Mouse (Mus musculus): ENCODE data around the gene Pigu. TPM values are rescaled to one million over a fixed set of nuclear protein-coding genes. Genes with fewer than 3 reads are reported as not detected.

Gene Pigu
- polyA plus RNA-seq, 1 experiment from 2014 or later: 22.1 TPM

DNA sequence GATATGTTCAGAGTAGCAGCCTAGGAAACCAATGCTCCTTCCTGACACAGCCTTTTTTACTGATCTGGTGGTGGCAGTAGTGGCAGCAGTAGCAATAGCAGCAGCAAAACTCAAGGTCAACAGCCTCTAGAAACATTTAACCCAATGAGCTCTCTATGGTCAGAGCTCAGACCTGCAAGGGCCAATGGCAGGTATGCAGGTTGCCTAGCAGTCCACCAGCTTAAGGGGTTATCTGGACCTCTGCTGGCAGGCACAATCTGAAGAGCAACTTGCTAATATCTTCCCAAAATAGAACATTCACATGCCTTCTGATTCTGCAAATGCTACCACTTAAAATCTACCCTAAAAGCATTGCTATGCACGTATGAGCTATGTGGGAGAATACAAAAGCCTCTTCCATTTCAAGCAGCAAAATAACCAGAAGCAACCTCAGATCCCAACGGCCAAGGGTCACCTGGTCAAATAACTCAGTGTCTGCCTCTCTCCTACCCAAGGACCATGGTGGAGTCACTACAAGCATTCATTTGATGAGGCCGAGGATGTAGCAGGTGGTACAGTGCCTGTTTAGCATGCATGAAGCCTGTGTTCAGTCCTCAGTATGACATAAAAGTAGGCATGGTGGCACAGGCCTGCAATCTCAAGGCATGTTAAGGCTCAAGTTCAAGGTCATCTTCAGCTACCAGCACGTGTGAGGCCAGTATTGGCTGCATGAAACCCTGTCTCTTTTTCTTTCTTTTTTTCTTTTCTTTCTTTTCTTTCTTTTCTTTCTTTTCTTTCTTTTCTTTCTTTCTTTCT is 69.6 kb downstream of the Pigu start:
- 70% methylated on average over 4 of the region's 4 CpGs for WGBS (ENCODE audit: insufficient replicate concordance)
- Histone ChIP-seq H3K9me3 (replicated peaks; ENCODE audit: control insufficient read depth, low read length) (no peaks in the 10 kb centered on the region), H3K4me1 (ENCODE audit: control insufficient read depth, low read depth, low read length) (no peaks in the 10 kb centered on the region), H3K9ac (ENCODE audit: low read depth, low read length) (no peak overlapping the region), H3K27me3 (ENCODE audit: control insufficient read depth, insufficient read depth, low read depth, low read length) (no peaks in the 10 kb centered on the region), H3K36me3 (ENCODE audit: control insufficient read depth, insufficient read depth) (peaks cover 1% of the 10 kb centered on the region; the same call in 1 of the 2 replicates), H3K27ac (ENCODE audit: low read length) (no peak overlapping the region), H3K4me2 (ENCODE audit: low read depth, low read length) (no peak overlapping the region), H3K4me3 (ENCODE audit: low read depth, low read length) (no peak overlapping the region)
- ATAC-seq (ENCODE audit: low read depth): no peak

DNA sequence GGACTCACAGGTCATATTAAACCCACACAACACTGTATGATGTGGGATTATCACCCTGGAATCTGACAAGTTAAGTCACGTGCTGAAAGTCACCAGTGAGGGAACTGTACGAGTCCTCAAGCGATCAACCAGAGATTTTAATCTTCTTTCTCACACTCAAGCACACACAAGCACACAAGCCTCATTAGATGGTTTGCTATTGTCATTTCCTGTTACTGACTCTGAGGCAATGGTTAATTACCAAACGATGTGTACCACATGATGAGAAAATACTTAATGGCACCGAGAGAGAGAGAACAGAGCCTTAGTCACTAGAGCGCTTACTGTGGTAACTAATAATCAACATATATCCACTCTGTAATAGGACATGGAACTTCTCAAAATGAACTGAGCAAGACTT is 71.5 kb downstream of the Pigu start:
- H3K27ac ChIP-seq (ENCODE audit: low read length): no peak overlapping the region
- no peaks in the 10 kb centered on the region for H3K9me3 ChIP-seq (replicated peaks; ENCODE audit: control insufficient read depth, low read length)
- no peaks in the 10 kb centered on the region for H3K4me1 ChIP-seq (ENCODE audit: control insufficient read depth, low read depth, low read length)
- WGBS (ENCODE audit: insufficient replicate concordance): 74% methylated on average over 6 of the region's 6 CpGs
- no peak overlapping the region for H3K9ac ChIP-seq (ENCODE audit: low read depth, low read length)
- H3K36me3 ChIP-seq (ENCODE audit: control insufficient read depth, insufficient read depth): no peaks in the 10 kb centered on the region
- H3K4me3 ChIP-seq (ENCODE audit: low read depth, low read length): no peak overlapping the region
- H3K4me2 ChIP-seq (ENCODE audit: low read depth, low read length): no peak overlapping the region
- ATAC-seq (ENCODE audit: low read depth): no peak
- H3K27me3 ChIP-seq (ENCODE audit: control insufficient read depth, insufficient read depth, low read depth, low read length): no peaks in the 10 kb centered on the region

DNA sequence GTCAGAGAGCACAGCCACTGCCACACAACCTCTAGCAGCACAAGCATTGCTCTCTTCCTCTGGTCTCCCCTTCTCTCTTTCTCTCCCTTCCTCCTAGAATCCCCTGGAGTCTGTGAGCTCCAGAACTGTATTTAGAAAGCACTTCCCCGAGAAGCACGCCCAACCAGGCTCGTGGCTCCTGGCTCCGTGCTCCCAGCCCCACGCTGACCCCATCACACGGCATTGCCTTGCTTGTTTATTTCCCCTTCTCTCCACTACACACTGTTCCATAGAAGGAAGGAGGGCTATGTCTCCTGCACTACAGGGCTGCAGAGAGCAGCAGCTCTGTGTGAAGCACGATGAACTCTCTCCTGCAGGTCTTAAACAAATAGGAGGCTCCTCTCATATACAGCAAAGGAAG is 72.6 kb downstream of the Pigu start:
- Histone ChIP-seq H3K9ac (ENCODE audit: low read depth, low read length) (no peak overlapping the region), H3K9me3 (replicated peaks; ENCODE audit: control insufficient read depth, low read length) (no peaks in the 10 kb centered on the region), H3K27me3 (ENCODE audit: control insufficient read depth, insufficient read depth, low read depth, low read length) (no peaks in the 10 kb centered on the region), H3K27ac (ENCODE audit: low read length) (no peak overlapping the region), H3K4me1 (ENCODE audit: control insufficient read depth, low read depth, low read length) (no peaks in the 10 kb centered on the region), H3K4me2 (ENCODE audit: low read depth, low read length) (no peak overlapping the region), H3K4me3 (ENCODE audit: low read depth, low read length) (no peak overlapping the region), H3K36me3 (ENCODE audit: control insufficient read depth, insufficient read depth) (no peaks in the 10 kb centered on the region)
- 76% methylated on average over 7 of the region's 7 CpGs for WGBS (ENCODE audit: insufficient replicate concordance)
- no peak for ATAC-seq (ENCODE audit: low read depth)

DNA sequence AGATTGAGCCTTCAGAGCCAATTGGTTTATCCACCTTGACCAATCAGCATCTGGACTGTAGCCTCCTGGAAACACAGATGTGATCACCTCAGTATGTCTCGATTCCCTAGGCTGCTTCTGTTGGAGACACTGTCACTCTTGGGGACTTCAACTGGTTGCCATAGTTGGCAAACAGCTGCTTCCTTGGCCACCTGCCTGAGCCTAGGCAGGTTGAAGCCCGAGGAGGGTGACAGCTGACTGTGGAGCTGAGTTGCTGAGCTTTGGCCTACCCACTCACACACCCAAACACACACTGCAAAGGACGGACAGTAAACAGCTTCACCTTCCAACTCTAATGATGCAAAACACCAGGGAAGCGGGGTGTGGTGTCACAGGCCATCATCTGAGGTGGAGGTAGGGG is 73.4 kb downstream of the Pigu start:
- Histone ChIP-seq H3K36me3 (ENCODE audit: control insufficient read depth, insufficient read depth) (no peaks in the 10 kb centered on the region), H3K9ac (ENCODE audit: low read depth, low read length) (no peak overlapping the region), H3K9me3 (replicated peaks; ENCODE audit: control insufficient read depth, low read length) (no peaks in the 10 kb centered on the region), H3K27me3 (ENCODE audit: control insufficient read depth, insufficient read depth, low read depth, low read length) (no peaks in the 10 kb centered on the region), H3K4me2 (ENCODE audit: low read depth, low read length) (no peak overlapping the region), H3K4me1 (ENCODE audit: control insufficient read depth, low read depth, low read length) (no peaks in the 10 kb centered on the region), H3K27ac (ENCODE audit: low read length) (no peak overlapping the region), H3K4me3 (ENCODE audit: low read depth, low read length) (no peak overlapping the region)
- WGBS (ENCODE audit: insufficient replicate concordance): 69% methylated on average over 4 of the region's 4 CpGs
- ATAC-seq (ENCODE audit: low read depth): no peak

DNA sequence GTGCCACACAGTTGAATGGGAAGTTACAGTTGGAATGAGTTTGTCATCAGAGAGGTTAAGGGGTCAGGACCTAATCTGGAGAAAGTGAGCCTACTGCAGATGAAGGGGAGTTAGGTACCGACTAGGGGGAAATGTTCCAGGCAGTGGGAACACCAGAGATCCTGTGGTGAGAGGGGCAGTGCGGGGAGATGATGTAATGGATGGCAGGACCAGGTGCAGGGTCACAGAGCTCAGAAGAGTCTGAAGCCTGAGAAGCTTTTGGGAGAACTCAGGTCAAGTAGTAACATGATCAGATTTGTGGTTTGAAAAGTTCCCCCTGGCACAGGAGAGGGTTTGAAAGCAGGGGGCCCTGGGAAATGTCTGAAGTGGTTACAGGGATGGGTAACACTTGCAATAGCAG is 77.1 kb downstream of the Pigu start:
- Histone ChIP-seq H3K9me3 (replicated peaks; ENCODE audit: control insufficient read depth, low read length) (no peaks in the 10 kb centered on the region), H3K9ac (ENCODE audit: low read depth, low read length) (no peak overlapping the region), H3K4me2 (ENCODE audit: low read depth, low read length) (no peak overlapping the region), H3K36me3 (ENCODE audit: control insufficient read depth, insufficient read depth) (no peaks in the 10 kb centered on the region), H3K4me3 (ENCODE audit: low read depth, low read length) (no peak overlapping the region), H3K4me1 (ENCODE audit: control insufficient read depth, low read depth, low read length) (peaks cover 10% of the 10 kb centered on the region), H3K27me3 (ENCODE audit: control insufficient read depth, insufficient read depth, low read depth, low read length) (no peaks in the 10 kb centered on the region), H3K27ac (ENCODE audit: low read length) (no peak overlapping the region)
- ATAC-seq (ENCODE audit: low read depth): no peak
- WGBS (ENCODE audit: insufficient replicate concordance): 66% methylated on average over 2 of the region's 2 CpGs

DNA sequence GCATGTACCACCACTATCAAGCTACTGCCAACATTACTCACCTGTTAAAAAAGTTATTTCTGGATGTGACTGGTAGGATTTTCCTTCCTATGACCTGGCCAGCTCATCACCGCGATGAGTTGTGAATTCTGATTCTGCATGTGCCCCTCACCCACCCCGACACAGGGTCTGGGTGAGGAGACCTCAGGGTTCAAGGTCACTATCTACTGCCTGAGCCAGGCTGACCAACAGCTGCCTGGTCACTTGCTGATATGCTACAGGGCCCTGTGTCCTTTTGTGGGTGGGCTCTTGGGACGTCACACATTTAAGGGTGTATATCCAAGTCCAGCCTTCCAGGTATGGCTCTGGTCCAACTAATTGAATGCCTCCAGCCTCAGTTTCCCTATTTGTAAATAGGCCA is 78.1 kb downstream of the Pigu start:
- no peaks in the 10 kb centered on the region for H3K27me3 ChIP-seq (ENCODE audit: control insufficient read depth, insufficient read depth, low read depth, low read length)
- no peak overlapping the region for H3K4me3 ChIP-seq (ENCODE audit: low read depth, low read length)
- H3K4me1 ChIP-seq (ENCODE audit: control insufficient read depth, low read depth, low read length): peaks cover 10% of the 10 kb centered on the region
- whole genome bisulfite sequencing (ENCODE audit: insufficient replicate concordance): 70% methylated on average over 4 of the region's 4 CpGs
- no peak overlapping the region for H3K9ac ChIP-seq (ENCODE audit: low read depth, low read length)
- no peak overlapping the region for H3K27ac ChIP-seq (ENCODE audit: low read length)
- H3K9me3 ChIP-seq (replicated peaks; ENCODE audit: control insufficient read depth, low read length): no peaks in the 10 kb centered on the region
- H3K4me2 ChIP-seq (ENCODE audit: low read depth, low read length): no peak overlapping the region
- ATAC-seq (ENCODE audit: low read depth): no peak
- H3K36me3 ChIP-seq (ENCODE audit: control insufficient read depth, insufficient read depth): no peaks in the 10 kb centered on the region

DNA sequence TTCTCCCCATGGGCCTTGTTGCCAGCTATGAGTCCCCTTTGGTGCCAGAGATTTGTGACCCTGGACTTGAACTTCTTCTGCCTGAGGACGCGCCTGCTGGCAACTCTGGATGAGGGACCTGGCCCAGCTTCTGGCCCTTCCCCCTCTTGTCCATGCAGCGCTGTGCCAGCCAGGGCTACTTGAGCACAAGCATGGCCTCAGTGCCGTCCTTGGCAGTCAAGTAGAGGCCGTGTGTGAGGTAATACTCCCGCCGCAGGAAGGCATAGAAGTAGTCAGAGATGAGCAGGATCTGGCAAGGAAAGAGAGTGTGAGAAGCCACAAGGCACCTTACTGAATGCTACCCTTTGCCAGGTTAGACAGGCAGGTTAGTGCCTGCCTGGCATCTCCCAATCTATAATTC is 78.9 kb downstream of the Pigu start:
- WGBS (ENCODE audit: insufficient replicate concordance): 86% methylated on average over 7 of the region's 7 CpGs
- no peak for ATAC-seq (ENCODE audit: low read depth)

DNA sequence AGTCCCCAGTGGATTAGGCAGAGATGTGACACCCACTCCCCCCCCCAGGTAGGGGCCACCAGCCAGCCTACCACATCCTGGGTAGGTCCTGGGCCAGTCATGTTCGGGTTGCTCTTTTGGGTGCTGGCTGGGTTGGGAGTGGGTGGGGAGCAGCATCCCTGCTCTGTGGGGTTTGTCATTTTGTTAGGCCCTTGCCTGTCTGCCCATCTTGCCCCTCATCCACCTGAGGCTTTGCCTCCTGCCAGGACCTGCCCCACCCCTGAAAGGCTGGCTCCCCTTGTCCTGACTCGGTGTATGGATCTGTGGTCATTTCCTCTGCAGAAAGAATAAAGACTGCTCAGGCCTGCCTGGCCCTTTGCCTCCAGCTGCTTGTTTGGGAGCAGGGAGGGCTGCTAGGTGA is 79.5 kb downstream of the Pigu start:
- Histone ChIP-seq H3K4me2 (ENCODE audit: low read depth, low read length) (no peak overlapping the region), H3K9me3 (replicated peaks; ENCODE audit: control insufficient read depth, low read length) (no peaks in the 10 kb centered on the region), H3K4me1 (ENCODE audit: control insufficient read depth, low read depth, low read length) (peaks cover 10% of the 10 kb centered on the region), H3K4me3 (ENCODE audit: low read depth, low read length) (no peak overlapping the region), H3K36me3 (ENCODE audit: control insufficient read depth, insufficient read depth) (no peaks in the 10 kb centered on the region), H3K9ac (ENCODE audit: low read depth, low read length) (no peak overlapping the region), H3K27ac (ENCODE audit: low read length) (no peak overlapping the region), H3K27me3 (ENCODE audit: control insufficient read depth, insufficient read depth, low read depth, low read length) (no peaks in the 10 kb centered on the region)
- WGBS (ENCODE audit: insufficient replicate concordance): 80% methylated on average over 2 of the region's 2 CpGs
- no peak for ATAC-seq (ENCODE audit: low read depth)

More for the DNA sequence above, 78.9 kb downstream of the Pigu start:
- Histone ChIP-seq H3K4me3 (ENCODE audit: low read depth, low read length) (no peak overlapping the region), H3K9me3 (replicated peaks; ENCODE audit: control insufficient read depth, low read length) (no peaks in the 10 kb centered on the region), H3K27me3 (ENCODE audit: control insufficient read depth, insufficient read depth, low read depth, low read length) (no peaks in the 10 kb centered on the region), H3K4me1 (ENCODE audit: control insufficient read depth, low read depth, low read length) (peaks cover 10% of the 10 kb centered on the region), H3K36me3 (ENCODE audit: control insufficient read depth, insufficient read depth) (no peaks in the 10 kb centered on the region), H3K27ac (ENCODE audit: low read length) (no peak overlapping the region), H3K9ac (ENCODE audit: low read depth, low read length) (no peak overlapping the region), H3K4me2 (ENCODE audit: low read depth, low read length) (no peak overlapping the region)

DNA sequence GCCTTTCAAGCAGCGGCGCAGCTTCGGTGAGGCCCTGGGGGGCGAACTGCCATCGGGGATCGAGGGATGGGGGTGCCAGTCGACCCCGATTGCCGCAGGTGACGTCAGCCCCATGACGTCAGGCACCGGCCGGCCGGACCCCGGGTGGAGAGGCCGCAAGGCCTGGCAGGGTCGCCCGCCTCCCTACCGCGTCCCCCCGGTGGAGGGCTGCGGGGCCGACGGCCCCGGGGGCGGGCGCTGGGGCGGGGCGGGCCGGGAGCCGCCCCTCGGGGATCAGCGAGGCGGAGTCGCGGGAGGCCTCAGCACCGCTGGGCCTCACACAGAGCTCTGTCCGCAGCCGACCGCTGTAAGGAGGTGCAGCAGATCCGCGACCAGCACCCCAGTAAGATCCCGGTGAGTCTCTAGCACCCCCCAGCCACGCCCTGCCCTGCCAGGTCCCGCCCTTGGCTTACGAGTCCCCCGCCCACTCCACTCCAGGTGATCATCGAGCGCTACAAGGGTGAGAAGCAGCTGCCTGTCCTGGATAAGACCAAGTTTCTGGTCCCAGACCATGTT is 80.5 kb downstream of the Pigu start:
- Histone ChIP-seq H3K27me3 (ENCODE audit: control insufficient read depth, insufficient read depth, low read depth, low read length) (no peaks in the 10 kb centered on the region), H3K4me2 (ENCODE audit: low read depth, low read length) (peak overlapping the region; percentile 95), H3K9me3 (replicated peaks; ENCODE audit: control insufficient read depth, low read length) (no peaks in the 10 kb centered on the region), H3K9ac (ENCODE audit: low read depth, low read length) (peak overlapping the region; percentile 83), H3K36me3 (ENCODE audit: control insufficient read depth, insufficient read depth) (no peaks in the 10 kb centered on the region), H3K4me1 (ENCODE audit: control insufficient read depth, low read depth, low read length) (peaks cover 10% of the 10 kb centered on the region), H3K27ac (ENCODE audit: low read length) (peak overlapping the region; percentile 57), H3K4me3 (ENCODE audit: low read depth, low read length) (peak overlapping the region; percentile 88)
- under 1% methylated on average over 41 of the region's 49 CpGs for WGBS (ENCODE audit: insufficient replicate concordance)
- peak; percentile 88 for ATAC-seq (ENCODE audit: low read depth)

All from liver, embryonic 16.5 days (tissue).